Mouse (Mus musculus) E14TG2a.4 (cell line): ENCODE results near the gene Egf.

Experiments
- CTCF ChIP-seq: conservative IDR thresholded peaks from 2 replicates; pipeline ENCODE4 v1.5.1; 2014; ENCODE audit warnings: low read length
- POU5F1 ChIP-seq: IDR thresholded peaks from 2 replicates; pipeline ENCODE4 v1.6.1; 2014; ENCODE audit warnings: low read length, borderline replicate concordance

DNA sequence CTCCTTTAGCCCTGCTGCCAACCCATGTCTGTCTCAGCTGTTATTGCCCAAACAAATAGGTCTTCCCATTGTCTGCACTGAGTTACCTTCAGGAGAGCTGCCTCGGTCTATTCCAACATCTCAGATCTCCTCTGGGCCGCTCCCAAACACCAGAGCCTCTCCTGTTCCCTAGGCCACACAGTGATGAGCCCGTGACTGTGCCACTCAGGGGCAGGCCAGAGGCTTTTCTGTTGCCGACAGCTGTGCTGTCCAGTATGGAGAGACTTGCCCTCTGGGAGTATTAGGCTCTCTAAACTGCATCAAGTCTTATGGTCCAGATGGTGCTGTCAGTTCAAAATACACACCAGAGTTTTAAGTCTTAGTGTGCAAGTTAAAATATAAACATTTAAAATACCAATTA lies 61.5 kb downstream of the Egf start:
- TF ChIP-seq CTCF = no peak
- no peak for TF ChIP-seq POU5F1
